Mouse (Mus musculus): ENCODE results near the gene Smarce1. TPM values are rescaled to one million over a fixed set of nuclear protein-coding genes. Genes with fewer than 3 reads are reported as not detected.

Smarce1 gene
- polyA plus RNA-seq (2012): 478 and 523 TPM in 2 replicates

GRCm38 (mm10) chr11:99230261-99231048 lies at the start of gene Smarce1:
Gene Smarce1, minus strand, starts transcription at chr11:99231017.
- no peak for TF ChIP-seq GATA1 (IDR thresholded peaks at IDR 0.05; ENCODE audit: low read length)

GRCm38 (mm10) chr11:99279986-99280385 lies 49.2 kb upstream of the Smarce1 start:
- no peak for TF ChIP-seq GATA1 (IDR thresholded peaks at IDR 0.05; ENCODE audit: low read length)

- TF ChIP-seq GATA1 (IDR thresholded peaks at IDR 0.05; ENCODE audit: low read length): no peak
These were observed 46.0 kb upstream of the Smarce1 start for GRCm38 (mm10) chr11:99276786-99277185.

GRCm38 (mm10) chr11:99275624-99276023 lies 44.8 kb upstream of the Smarce1 start:
- TF ChIP-seq GATA1 (IDR thresholded peaks at IDR 0.05; ENCODE audit: low read length): no peak

- TF ChIP-seq GATA1 (IDR thresholded peaks at IDR 0.05; ENCODE audit: low read length): no peak
These were observed 41.9 kb upstream of the Smarce1 start for GRCm38 (mm10) chr11:99272721-99273120.

- no peak for TF ChIP-seq GATA1 (IDR thresholded peaks at IDR 0.05; ENCODE audit: low read length)
These were observed 38.4 kb upstream of the Smarce1 start for GRCm38 (mm10) chr11:99269192-99269591.

- TF ChIP-seq GATA1 (IDR thresholded peaks at IDR 0.05; ENCODE audit: low read length): no peak
These were observed 35.0 kb upstream of the Smarce1 start for GRCm38 (mm10) chr11:99265796-99266195.

- TF ChIP-seq GATA1 (IDR thresholded peaks at IDR 0.05; ENCODE audit: low read length): no peak
These were observed 34.4 kb upstream of the Smarce1 start for GRCm38 (mm10) chr11:99265220-99265619.

- no peak for TF ChIP-seq GATA1 (IDR thresholded peaks at IDR 0.05; ENCODE audit: low read length)
These were observed 25.4 kb upstream of the Smarce1 start for GRCm38 (mm10) chr11:99256213-99256612.

GRCm38 (mm10) chr11:99255316-99255715 lies 24.5 kb upstream of the Smarce1 start:
- no peak for TF ChIP-seq GATA1 (IDR thresholded peaks at IDR 0.05; ENCODE audit: low read length)

GRCm38 (mm10) chr11:99253893-99254292 lies 23.1 kb upstream of the Smarce1 start:
- TF ChIP-seq GATA1 (IDR thresholded peaks at IDR 0.05; ENCODE audit: low read length): no peak

GRCm38 (mm10) chr11:99252671-99253070 lies 21.9 kb upstream of the Smarce1 start:
- TF ChIP-seq GATA1 (IDR thresholded peaks at IDR 0.05; ENCODE audit: low read length): no peak

GRCm38 (mm10) chr11:99250666-99251065 lies 19.8 kb upstream of the Smarce1 start:
- TF ChIP-seq GATA1 (IDR thresholded peaks at IDR 0.05; ENCODE audit: low read length): no peak

- TF ChIP-seq GATA1 (IDR thresholded peaks at IDR 0.05; ENCODE audit: low read length): no peak
These were observed 19.4 kb upstream of the Smarce1 start for GRCm38 (mm10) chr11:99250241-99250640.

GRCm38 (mm10) chr11:99249115-99249514 lies 18.3 kb upstream of the Smarce1 start:
- TF ChIP-seq GATA1 (IDR thresholded peaks at IDR 0.05; ENCODE audit: low read length): no peak

GRCm38 (mm10) chr11:99247916-99248315 lies 17.1 kb upstream of the Smarce1 start:
- TF ChIP-seq GATA1 (IDR thresholded peaks at IDR 0.05; ENCODE audit: low read length): no peak

- TF ChIP-seq GATA1 (IDR thresholded peaks at IDR 0.05; ENCODE audit: low read length): no peak
These were observed 13.1 kb upstream of the Smarce1 start, which contains the start of gene Krt222 for GRCm38 (mm10) chr11:99243820-99244374. Gene Krt222, minus strand, starts transcription at chr11:99244085.

Data from G1E-ER4 (cell line).